Mouse (Mus musculus) small intestine, adult 2 months (tissue): ENCODE measurements at regions not wholly inside any gene's neighbourhood (a gene's known extent, or its start where the extent isn't known, plus 50 kb on each side); places are given as distances from the start of the nearest gene placed in this dataset.

Experiments
- CTCF ChIP-seq: fragments of 200-500 bp; IDR thresholded peaks from 2 replicates; pipeline ENCODE4 v1.5.1; 2012; ENCODE audit warnings: low read depth, mild to moderate bottlenecking, control low read depth, inconsistent platforms, low read length, moderate library complexity, mixed read lengths; ENCODE audit not compliant: insufficient replicate concordance, insufficient read length; ENCODE audit errors: extremely low read depth
- POLR2A ChIP-seq: fragments of 200-500 bp; IDR thresholded peaks from 2 replicates; pipeline ENCODE4 v1.6.1; 2012; ENCODE audit warnings: low read depth, mild to moderate bottlenecking, control low read depth, inconsistent platforms, low read length, moderate library complexity

DNA sequence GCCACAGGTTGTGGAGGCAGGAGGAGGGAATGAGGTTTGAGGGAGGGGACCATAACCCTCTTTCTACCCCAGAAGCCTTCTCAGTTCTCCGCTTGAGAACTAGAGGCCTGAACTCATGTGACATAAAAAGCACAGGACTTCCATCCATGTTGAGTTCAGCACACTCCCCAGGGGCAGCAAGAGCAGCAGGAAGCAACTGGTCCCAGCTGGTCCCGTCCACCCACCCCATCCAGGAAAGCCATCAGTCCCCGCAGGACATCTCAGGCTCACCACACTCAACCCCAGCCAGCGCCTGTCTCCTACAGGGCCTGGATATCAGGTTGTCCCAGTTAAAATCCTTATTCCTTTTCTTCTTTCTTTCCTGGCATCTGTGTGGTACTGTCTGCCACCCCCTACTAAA, 126.1 kb downstream of the Psmg1 start:
- TF ChIP-seq CTCF (no peak), POLR2A (no peak)
